Comparison of ENCODE assay signal across 13 mouse cellular contexts in the genomic region with DNA sequence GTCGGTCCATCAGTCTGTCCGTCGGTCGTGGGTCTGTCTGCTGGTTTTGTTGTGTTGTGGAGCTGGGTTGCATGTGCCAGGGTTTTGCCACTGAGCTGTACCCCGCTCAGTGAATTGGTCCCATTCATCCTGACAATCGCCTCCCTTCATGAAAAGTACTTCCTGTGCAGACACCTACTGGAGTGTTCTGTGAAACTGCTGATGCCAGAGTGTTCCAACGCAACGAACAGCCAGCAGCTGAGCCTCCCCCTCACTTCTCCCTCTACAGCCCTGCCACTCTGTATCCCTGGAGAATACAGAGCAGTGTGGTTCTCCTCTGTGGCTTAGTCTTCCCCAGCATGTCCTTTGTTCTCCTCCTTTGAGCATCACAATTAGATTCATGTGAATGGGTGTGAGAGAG. TPM values are rescaled to one million over a fixed set of nuclear protein-coding genes. Genes with fewer than 3 reads are reported as not detected.
A peak's percentile ranks its signal among the peaks of the same experiment; 100 is the strongest.
DNase-seq lines count a peak whose midpoint lies in the region; ATAC-seq and TF ChIP-seq lines count a peak whose summit lies in the region.
"Had no signal": no experiment of that assay in that cellular context is flagged by ENCODE, and none has a peak within 500 bp of the region (broad histone marks: within the 10 kb centered on the region; RNA-seq: fewer than 3 reads in every experiment).

No protein-coding gene starts in this region.

- H3K4me1 ChIP-seq in forebrain, postnatal 0 days (ENCODE audit: insufficient read depth): peaks cover 8% of the 10 kb centered on the region; the same call in 1 of the 2 replicates
- H3K4me1 ChIP-seq in forebrain, embryonic 11.5 days (replicated peaks; ENCODE audit: control insufficient read depth, insufficient read depth, low read length): peaks cover 6% of the 10 kb centered on the region; the same call in 1 of the 2 replicates
- H3K4me1 ChIP-seq in intestine, embryonic 16.5 days (ENCODE audit: control insufficient read depth, insufficient read depth, low read length): peaks cover 6% of the 10 kb centered on the region

- no peak overlapping the region for H3K4me3 ChIP-seq in forebrain, postnatal 0 days (ENCODE audit: low read depth, low read length)
- H3K4me3 ChIP-seq in forebrain, embryonic 11.5 days (ENCODE audit: low read depth, low read length): no peak overlapping the region
- no peak overlapping the region for H3K4me3 ChIP-seq in intestine, embryonic 16.5 days (ENCODE audit: low read length)
- H3K4me3 ChIP-seq: embryonic facial prominence, embryonic 12.5 days; heart, embryonic 13.5 days had no signal

- H3K9ac ChIP-seq in forebrain, postnatal 0 days: no peak overlapping the region
- H3K9ac ChIP-seq in forebrain, embryonic 11.5 days (ENCODE audit: low read length): no peak overlapping the region
- H3K9ac ChIP-seq in intestine, embryonic 16.5 days (ENCODE audit: low read depth, low read length): no peak overlapping the region
- H3K9ac ChIP-seq: embryonic facial prominence, embryonic 12.5 days; heart, embryonic 13.5 days had no signal

- no peak overlapping the region for H3K27ac ChIP-seq in forebrain, postnatal 0 days (ENCODE audit: low read depth, low read length)
- H3K27ac ChIP-seq in forebrain, embryonic 11.5 days (ENCODE audit: low read depth, low read length): no peak overlapping the region
- no peak overlapping the region for H3K27ac ChIP-seq in intestine, embryonic 16.5 days (ENCODE audit: low read length)
- H3K27ac ChIP-seq: embryonic facial prominence, embryonic 12.5 days; heart, embryonic 13.5 days had no signal

- H3K4me2 ChIP-seq in forebrain, postnatal 0 days (ENCODE audit: low read depth): no peak overlapping the region
- no peak overlapping the region for H3K4me2 ChIP-seq in forebrain, embryonic 11.5 days (ENCODE audit: low read depth, low read length, severe bottlenecking)
- no peak overlapping the region for H3K4me2 ChIP-seq in intestine, embryonic 16.5 days (ENCODE audit: low read depth, low read length)
- H3K4me2 ChIP-seq: embryonic facial prominence, embryonic 12.5 days; heart, embryonic 13.5 days had no signal

- no peaks in the 10 kb centered on the region for H3K9me3 ChIP-seq in forebrain, postnatal 0 days (ENCODE audit: low read length)
- 0 out of 2 replicates have a peak, but pooled peaks cover 2% of the 10 kb centered on the region for H3K9me3 ChIP-seq in forebrain, embryonic 11.5 days (ENCODE audit: control insufficient read depth, low read length)
- no peaks in the 10 kb centered on the region for H3K9me3 ChIP-seq in intestine, embryonic 16.5 days (ENCODE audit: control insufficient read depth, low read length)
- H3K9me3 ChIP-seq: heart, embryonic 13.5 days had no signal

- peak; percentile 46 for DNase-seq in forebrain, postnatal 0 days
- no peak for DNase-seq in forebrain, embryonic 11.5 days (ENCODE audit: low spot score)
- peak; percentile 92 for DNase-seq in brain, adult 2 months (ENCODE audit: low read depth, low spot score)
- peak; percentile 76 to 90 for DNase-seq in layer of hippocampus, adult 18-20 months (ENCODE audit: low spot score in 2 of 2)
- DNase-seq in left cerebral cortex, postnatal 14 days (ENCODE audit: low spot score in 2 of 2): peak; percentile 80 to 95
- no peak for DNase-seq in gastrocnemius, postnatal 14 days
- DNase-seq in thymus, postnatal 10 days (ENCODE audit: low spot score in 2 of 2): no peak
- DNase-seq: adrenal gland, adult 8-10 months; kidney, adult 8-10 months; liver had no signal

- no peaks in the 10 kb centered on the region for H3K36me3 ChIP-seq in forebrain, postnatal 0 days (ENCODE audit: insufficient read depth)
- no peaks in the 10 kb centered on the region for H3K36me3 ChIP-seq in forebrain, embryonic 11.5 days (ENCODE audit: control insufficient read depth, insufficient read depth, low read length)
- no peaks in the 10 kb centered on the region for H3K36me3 ChIP-seq in intestine, embryonic 16.5 days (ENCODE audit: control insufficient read depth, insufficient read depth, low read length)
- H3K36me3 ChIP-seq: embryonic facial prominence, embryonic 12.5 days had no signal

- no peak for TF ChIP-seq CTCF in forebrain, postnatal 0 days (IDR thresholded peaks at IDR 0.05; ENCODE audit: low read depth)

- no peaks in the 10 kb centered on the region for H3K27me3 ChIP-seq in forebrain, postnatal 0 days (ENCODE audit: insufficient read depth, low read length)
- no peaks in the 10 kb centered on the region for H3K27me3 ChIP-seq in forebrain, embryonic 11.5 days (ENCODE audit: control insufficient read depth, insufficient read depth, low read length)
- no peaks in the 10 kb centered on the region for H3K27me3 ChIP-seq in intestine, embryonic 16.5 days (replicated peaks; ENCODE audit: control insufficient read depth, insufficient read depth, low read length)
- H3K27me3 ChIP-seq: embryonic facial prominence, embryonic 12.5 days; heart, embryonic 13.5 days had no signal

- intact Hi-C loops in left cerebral cortex, postnatal 14 days (cut with DNase I): loop anchor here (2.0 to 10.0 kb wide), 4 partner anchors 74 to 404 kb away; a partner anchor contains a TSS
- intact Hi-C loops in gastrocnemius, postnatal 14 days (cut with DNase I; ENCODE audit: low total_unique reads): loop anchor here (5.0 to 10.0 kb wide), 2 partner anchors 42 to 144 kb away; a partner anchor contains a TSS

- ATAC-seq in forebrain, postnatal 0 days: peak; percentile 82
- ATAC-seq in forebrain, embryonic 11.5 days (replicated peaks; ENCODE audit: low FRiP score): no peak
- no peak for ATAC-seq in intestine, embryonic 16.5 days

- 61% methylated on average over 8 of the region's 8 CpGs for WGBS in forebrain, postnatal 0 days
- WGBS in forebrain, embryonic 11.5 days: 79% methylated on average over 8 of the region's 8 CpGs
- 66% methylated on average over 8 of the region's 8 CpGs for WGBS in intestine, embryonic 16.5 days

RNA-seq across cellular contexts. Expression of a gene that starts 27.7 kb away (rescaled TPM):
- total RNA-seq in forebrain, postnatal 0 days (2014; rRNA removed): 1.8 and 2.1 TPM in 2 replicates
- 0.65 and 0.86 TPM in 2 replicates for polyA plus RNA-seq in forebrain, postnatal 0 days (2015; fragmentation: Nextera tagmentation; extraction: Ambion mirVana)
- polyA plus RNA-seq in forebrain, embryonic 11.5 days (2014; fragmentation: Nextera tagmentation; extraction: Ambion mirVana): 2.0 and 2.4 TPM in 2 replicates
- 1 to 10 TPM; 2.6 to 2.9 TPM for total RNA-seq in layer of hippocampus, adult 18-20 months (2021)
- total RNA-seq in left cerebral cortex, postnatal 14 days (2021): 1 to 10 TPM; 3.6 to 3.7 TPM
- 2.3 and 2.6 TPM in 2 replicates for polyA plus RNA-seq in intestine, embryonic 16.5 days (2015; fragmentation: Nextera tagmentation; extraction: Ambion mirVana)
- 1 to 10 TPM; 7.9 to 8.0 TPM for total RNA-seq in gastrocnemius, postnatal 14 days (2021)

RNA-seq across cellular contexts. Expression of a gene that starts 54.1 kb away (rescaled TPM):
- 1.1 and 1.7 TPM in 2 replicates for total RNA-seq in forebrain, postnatal 0 days (2014; rRNA removed)
- 1.6 and 1.7 TPM in 2 replicates for polyA plus RNA-seq in forebrain, postnatal 0 days (2015; fragmentation: Nextera tagmentation; extraction: Ambion mirVana)
- 0.15 and 0.27 TPM in 2 replicates for polyA plus RNA-seq in forebrain, embryonic 11.5 days (2014; fragmentation: Nextera tagmentation; extraction: Ambion mirVana)
- 1 to 10 TPM; 6.5 to 7.2 TPM for total RNA-seq in layer of hippocampus, adult 18-20 months (2021)
- 1 to 10 TPM; 3.6 to 4.7 TPM for total RNA-seq in left cerebral cortex, postnatal 14 days (2021)
- polyA plus RNA-seq in intestine, embryonic 16.5 days (2015; fragmentation: Nextera tagmentation; extraction: Ambion mirVana): 3.0 and 3.4 TPM in 2 replicates
- 1 to 10 TPM; 2.4 to 8.7 TPM for total RNA-seq in gastrocnemius, postnatal 14 days (2021)

Comparison
In these comparisons a context has a peak if more than half of its experiments do, and no peak if none do; other contexts are left out.
1. DNase-seq: peak in forebrain, postnatal 0 days (single experiment), brain, adult 2 months (single experiment), layer of hippocampus, adult 18-20 months (2 of 2) and left cerebral cortex, postnatal 14 days (2 of 2); none in forebrain, embryonic 11.5 days (single experiment), gastrocnemius, postnatal 14 days (single experiment) and thymus, postnatal 10 days (0 of 2).